Mouse (Mus musculus): ENCODE data around the gene Pdzk1. TPM values are rescaled to one million over a fixed set of nuclear protein-coding genes. Genes with fewer than 3 reads are reported as not detected.

The Pdzk1 gene
- polyA plus RNA-seq, 1 experiment from 2014 or later: 0.21 TPM

- Histone ChIP-seq H3K4me2 (replicated peaks; ENCODE audit: low read depth) (no peak overlapping the region), H3K4me3 (ENCODE audit: low read depth, low read length) (no peak overlapping the region), H3K9me3 (ENCODE audit: control insufficient read depth, low read length) (no peaks in the 10 kb centered on the region), H3K4me1 (replicated peaks; ENCODE audit: control insufficient read depth, insufficient read depth) (no peaks in the 10 kb centered on the region), H3K27ac (replicated peaks) (no peak overlapping the region), H3K9ac (ENCODE audit: low read length) (no peak overlapping the region), H3K27me3 (ENCODE audit: control insufficient read depth, insufficient read depth, low read length) (no peaks in the 10 kb centered on the region), H3K36me3 (ENCODE audit: control insufficient read depth, insufficient read depth, low read length) (no peaks in the 10 kb centered on the region)
- TF ChIP-seq EP300 (optimal IDR thresholded peaks at IDR 0.05) (no peak), CTCF (IDR thresholded peaks at IDR 0.05; ENCODE audit: low read depth) (no peak)
- 80% methylated on average over 3 of the region's 3 CpGs for WGBS
- DNase-seq (ENCODE audit: low spot score): no peak
- ATAC-seq (ENCODE audit: low FRiP score, low TSS enrichment): no peak
Measured at GRCm38 (mm10) chr3:96808136-96808535, 20.9 kb upstream of the Pdzk1 start.

- Histone ChIP-seq H3K27me3 (ENCODE audit: control insufficient read depth, insufficient read depth, low read length) (no peaks in the 10 kb centered on the region), H3K9ac (ENCODE audit: low read length) (no peak overlapping the region), H3K36me3 (ENCODE audit: control insufficient read depth, insufficient read depth, low read length) (no peaks in the 10 kb centered on the region), H3K9me3 (ENCODE audit: control insufficient read depth, low read length) (no peaks in the 10 kb centered on the region), H3K4me3 (ENCODE audit: low read depth, low read length) (no peak overlapping the region), H3K27ac (replicated peaks) (no peak overlapping the region), H3K4me2 (replicated peaks; ENCODE audit: low read depth) (no peak overlapping the region), H3K4me1 (replicated peaks; ENCODE audit: control insufficient read depth, insufficient read depth) (no peaks in the 10 kb centered on the region)
- no peak for TF ChIP-seq CTCF (IDR thresholded peaks at IDR 0.05; ENCODE audit: low read depth)
- no peak for TF ChIP-seq EP300 (optimal IDR thresholded peaks at IDR 0.05)
- ATAC-seq (ENCODE audit: low FRiP score, low TSS enrichment) (no peak), DNase-seq (ENCODE audit: low spot score) (no peak)
- WGBS: 68% methylated on average over 3 of the region's 3 CpGs
Measured at GRCm38 (mm10) chr3:96808651-96809050, 20.4 kb upstream of the Pdzk1 start.

- ATAC-seq (ENCODE audit: low FRiP score, low TSS enrichment): no peak
- TF ChIP-seq EP300 (optimal IDR thresholded peaks at IDR 0.05) (no peak), CTCF (IDR thresholded peaks at IDR 0.05; ENCODE audit: low read depth) (no peak)
- Histone ChIP-seq H3K4me1 (replicated peaks; ENCODE audit: control insufficient read depth, insufficient read depth) (no peaks in the 10 kb centered on the region), H3K4me2 (replicated peaks; ENCODE audit: low read depth) (no peak overlapping the region), H3K27me3 (ENCODE audit: control insufficient read depth, insufficient read depth, low read length) (no peaks in the 10 kb centered on the region), H3K4me3 (ENCODE audit: low read depth, low read length) (no peak overlapping the region), H3K36me3 (ENCODE audit: control insufficient read depth, insufficient read depth, low read length) (no peaks in the 10 kb centered on the region), H3K27ac (replicated peaks) (no peak overlapping the region), H3K9ac (ENCODE audit: low read length) (no peak overlapping the region), H3K9me3 (ENCODE audit: control insufficient read depth, low read length) (no peaks in the 10 kb centered on the region)
- WGBS: 84% methylated on average over 3 of the region's 3 CpGs
- DNase-seq (ENCODE audit: low spot score): no peak
Measured at GRCm38 (mm10) chr3:96811232-96811631, 17.9 kb upstream of the Pdzk1 start.

- no peaks in the 10 kb centered on the region for H3K4me1 ChIP-seq (replicated peaks; ENCODE audit: control insufficient read depth, insufficient read depth)
- no peaks in the 10 kb centered on the region for H3K27me3 ChIP-seq (ENCODE audit: control insufficient read depth, insufficient read depth, low read length)
- peak overlapping the region; percentile 39 for H3K4me2 ChIP-seq (replicated peaks; ENCODE audit: low read depth)
- no peak overlapping the region for H3K27ac ChIP-seq (replicated peaks)
- TF ChIP-seq EP300 (optimal IDR thresholded peaks at IDR 0.05): no peak
- peak; percentile 79 for TF ChIP-seq CTCF (IDR thresholded peaks at IDR 0.05; ENCODE audit: low read depth)
- ATAC-seq (ENCODE audit: low FRiP score, low TSS enrichment) (peak; percentile 49; the same call in 1 of the 2 replicates), DNase-seq (ENCODE audit: low spot score) (peak; percentile 84)
- H3K4me3 ChIP-seq (ENCODE audit: low read depth, low read length): no peak overlapping the region
- no peak overlapping the region for H3K9ac ChIP-seq (ENCODE audit: low read length)
- no peaks in the 10 kb centered on the region for H3K36me3 ChIP-seq (ENCODE audit: control insufficient read depth, insufficient read depth, low read length)
- 24% methylated on average over 20 of the region's 20 CpGs for WGBS
- no peaks in the 10 kb centered on the region for H3K9me3 ChIP-seq (ENCODE audit: control insufficient read depth, low read length)
Measured at GRCm38 (mm10) chr3:96812395-96813091, 16.5 kb upstream of the Pdzk1 start.

- ATAC-seq (ENCODE audit: low FRiP score, low TSS enrichment) (no peak), DNase-seq (ENCODE audit: low spot score) (peak; percentile 25)
- peak; percentile 47 for TF ChIP-seq CTCF (IDR thresholded peaks at IDR 0.05; ENCODE audit: low read depth)
- no peak for TF ChIP-seq EP300 (optimal IDR thresholded peaks at IDR 0.05)
- no peaks in the 10 kb centered on the region for H3K27me3 ChIP-seq (ENCODE audit: control insufficient read depth, insufficient read depth, low read length)
- H3K4me2 ChIP-seq (replicated peaks; ENCODE audit: low read depth): peak overlapping the region; percentile 39
- H3K4me3 ChIP-seq (ENCODE audit: low read depth, low read length): no peak overlapping the region
- no peak overlapping the region for H3K9ac ChIP-seq (ENCODE audit: low read length)
- H3K27ac ChIP-seq (replicated peaks): no peak overlapping the region
- H3K4me1 ChIP-seq (replicated peaks; ENCODE audit: control insufficient read depth, insufficient read depth): no peaks in the 10 kb centered on the region
- 19% methylated on average over 9 of the region's 9 CpGs for WGBS
- no peaks in the 10 kb centered on the region for H3K36me3 ChIP-seq (ENCODE audit: control insufficient read depth, insufficient read depth, low read length)
- H3K9me3 ChIP-seq (ENCODE audit: control insufficient read depth, low read length): no peaks in the 10 kb centered on the region
Measured at GRCm38 (mm10) chr3:96813106-96813505, 16.0 kb upstream of the Pdzk1 start.

- no peak for DNase-seq (ENCODE audit: low spot score)
- H3K9ac ChIP-seq (ENCODE audit: low read length): no peak overlapping the region
- WGBS: 36% methylated on average over 7 of the region's 7 CpGs
Measured at GRCm38 (mm10) chr3:96813591-96814244, 15.4 kb upstream of the Pdzk1 start.

More at GRCm38 (mm10) chr3:96813591-96814244, 15.4 kb upstream of the Pdzk1 start:
- TF ChIP-seq CTCF (IDR thresholded peaks at IDR 0.05; ENCODE audit: low read depth) (no peak), EP300 (optimal IDR thresholded peaks at IDR 0.05) (no peak)
- Histone ChIP-seq H3K9me3 (ENCODE audit: control insufficient read depth, low read length) (no peaks in the 10 kb centered on the region), H3K4me2 (replicated peaks; ENCODE audit: low read depth) (no peak overlapping the region; the same call in 1 of the 2 replicates), H3K4me1 (replicated peaks; ENCODE audit: control insufficient read depth, insufficient read depth) (no peaks in the 10 kb centered on the region), H3K4me3 (ENCODE audit: low read depth, low read length) (no peak overlapping the region), H3K27ac (replicated peaks) (no peak overlapping the region), H3K27me3 (ENCODE audit: control insufficient read depth, insufficient read depth, low read length) (no peaks in the 10 kb centered on the region), H3K36me3 (ENCODE audit: control insufficient read depth, insufficient read depth, low read length) (no peaks in the 10 kb centered on the region)
- ATAC-seq (ENCODE audit: low FRiP score, low TSS enrichment): peak; percentile 53; the same call in 1 of the 2 replicates
